Mouse (Mus musculus) brain, adult 2 months (tissue): ENCODE data around the gene Gm21409.
"Not testable (repeated sequence)": the region's sequence is repeated elsewhere in the genome, so short reads cannot be mapped to it uniquely, and the experiment has no call there.

Experiments used
- DNase-seq: peaks from one replicate; pipeline ENCODE4 v3.0.0; 2011; ENCODE audit warnings: low read depth, low spot score

The Gm21409 gene

DNA sequence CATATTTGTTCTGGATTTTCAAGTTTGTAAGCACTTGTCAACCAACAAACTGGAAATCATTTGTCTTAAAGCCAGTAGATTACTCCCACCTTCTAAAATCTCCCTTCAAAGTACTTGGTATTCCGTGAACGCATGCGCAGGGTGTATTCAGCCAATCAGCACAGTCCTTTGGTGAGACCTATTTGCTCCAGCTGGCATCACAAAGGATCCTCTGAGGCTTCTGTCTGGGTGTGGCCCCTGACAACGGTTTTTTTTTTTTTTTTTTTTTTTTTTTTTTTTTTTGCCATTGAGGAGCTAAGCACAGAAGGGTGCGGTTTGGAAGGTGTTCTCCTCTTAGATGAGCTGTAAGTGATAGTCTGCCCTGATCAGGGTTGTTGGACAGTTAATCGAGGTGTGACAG is at the start of gene Gm21409:
Gm21409 (plus strand) TSS at position 301 of the 400 bp plus-strand sequence.
- not testable (repeated sequence) for DNase-seq
